Mouse (Mus musculus) kidney, postnatal 4 days (tissue): ENCODE results near the gene Erc2.
A peak's percentile ranks its signal among the peaks of the same experiment; 100 is the strongest.

Experiments
- DNase-seq, 2 experiments: peaks; one replicate each; pipeline ENCODE4 v3.0.0; 2021; ENCODE audit warnings: mixed read lengths in 2 of 2

Gene Erc2

GRCm38 (mm10) chr14:27946211-27946610 is 324.0 kb downstream of the Erc2 start:
- no peak for DNase-seq

- peak; percentile 10 to 32 for DNase-seq
Measured at GRCm38 (mm10) chr14:27948391-27948790, 326.2 kb downstream of the Erc2 start.

GRCm38 (mm10) chr14:27953814-27954213 is 331.6 kb downstream of the Erc2 start:
- DNase-seq, result no peak

GRCm38 (mm10) chr14:27956801-27957200 is 334.6 kb downstream of the Erc2 start:
- DNase-seq, result peak in 1 of 2 experiments; percentile 10

- no peak for DNase-seq
Measured at GRCm38 (mm10) chr14:27973701-27974100, 351.5 kb downstream of the Erc2 start.

GRCm38 (mm10) chr14:27975661-27976060 is 353.4 kb downstream of the Erc2 start:
- no peak for DNase-seq

GRCm38 (mm10) chr14:27984758-27985157 is 362.5 kb downstream of the Erc2 start:
- no peak for DNase-seq

GRCm38 (mm10) chr14:27985201-27985600 is 363.0 kb downstream of the Erc2 start:
- no peak for DNase-seq

- no peak for DNase-seq
Measured at GRCm38 (mm10) chr14:27987422-27987821, 365.2 kb downstream of the Erc2 start.

GRCm38 (mm10) chr14:27998551-27998950 is 376.3 kb downstream of the Erc2 start:
- DNase-seq, result no peak

GRCm38 (mm10) chr14:28004023-28004422 is 381.8 kb downstream of the Erc2 start:
- peak; percentile 37 to 52 for DNase-seq

GRCm38 (mm10) chr14:28010536-28011280 is 388.5 kb downstream of the Erc2 start:
- peak; percentile 25 to 33 for DNase-seq

GRCm38 (mm10) chr14:28023199-28023598 is 401.0 kb downstream of the Erc2 start:
- DNase-seq, result no peak

GRCm38 (mm10) chr14:28030870-28031269 is 408.6 kb downstream of the Erc2 start:
- DNase-seq, result no peak

- no peak for DNase-seq
Measured at GRCm38 (mm10) chr14:28035013-28035412, 412.8 kb downstream of the Erc2 start.

- DNase-seq, result peak; percentile 23 to 35
Measured at GRCm38 (mm10) chr14:28043095-28043494, 420.9 kb downstream of the Erc2 start.

- no peak for DNase-seq
Measured at GRCm38 (mm10) chr14:28051646-28052045, 429.4 kb downstream of the Erc2 start.

- peak in 1 of 2 experiments; percentile 17 for DNase-seq
Measured at GRCm38 (mm10) chr14:28057159-28057884, 435.1 kb downstream of the Erc2 start.

GRCm38 (mm10) chr14:28057885-28058860 is 435.9 kb downstream of the Erc2 start:
- DNase-seq, result peak; percentile 76 to 80

- no peak for DNase-seq
Measured at GRCm38 (mm10) chr14:28060891-28061290, 438.7 kb downstream of the Erc2 start.

GRCm38 (mm10) chr14:28061649-28062375 is 439.6 kb downstream of the Erc2 start:
- no peak for DNase-seq

GRCm38 (mm10) chr14:28068021-28068420 is 445.8 kb downstream of the Erc2 start:
- DNase-seq, result no peak
